Mouse (Mus musculus) heart, adult 18-20 months (tissue): ENCODE measurements around the gene Rpl23. TPM values are rescaled to one million over a fixed set of nuclear protein-coding genes. Genes with fewer than 3 reads are reported as not detected.

Experiments used
- microRNA-seq, 2 experiments: library from miRNA; unstranded; fragments of <30 nt; microRNA quantifications; one replicate each; pipeline ENCODE4 v1.2.0; 2022
- total RNA-seq, 2 experiments: library from RNA; stranded (reverse); gene quantifications; 2 replicates each; pipeline ENCODE4 v1.2.3; 2021

Rpl23 gene
- total RNA-seq, 2 experiments from 2014 or later: 505 to 584 TPM

Small RNA genes within 50 kb of the gene (microRNA-seq; reads per million reads assigned to microRNA genes)
- 0 reads per million in 2 experiments for gene Mir8102

Other genes starting within 250 kb of the Rpl23 start
- under 1 TPM; 0.18 to 0.25 TPM for gene Srcin1, start 206.3 kb downstream of the Rpl23 start, total RNA-seq
- gene Epop, start 152.7 kb downstream of the Rpl23 start, total RNA-seq: 1 to 10 TPM in 1 of 2 experiments, under 1 TPM in 1; 0.84 to 1.1 TPM
- 10 to 100 TPM; 59.5 to 60.0 TPM for gene Mllt6, start 119.0 kb downstream of the Rpl23 start, total RNA-seq
- 100 to 1,000 TPM; 134 to 145 TPM for gene Cisd3, start 96.6 kb downstream of the Rpl23 start, total RNA-seq
- gene Pcgf2, start 81.9 kb downstream of the Rpl23 start, total RNA-seq: 1 to 10 TPM; 4.8 to 4.9 TPM
- 100 to 1,000 TPM; 135 to 150 TPM for gene Psmb3, start 79.0 kb downstream of the Rpl23 start, total RNA-seq
- 10 to 100 TPM; 23.7 to 24.1 TPM for gene Pip4k2b, start 37.7 kb downstream of the Rpl23 start, total RNA-seq
- gene Cwc25, start 15.9 kb downstream of the Rpl23 start, total RNA-seq: 1 to 10 TPM; 6.4 to 8.4 TPM
- gene 1700001P01Rik, start 6.5 kb downstream of the Rpl23 start, total RNA-seq: not detected
- gene Lasp1, start 16.6 kb upstream of the Rpl23 start, total RNA-seq: 10 to 100 TPM; 34.9 to 36.6 TPM
- gene B230217C12Rik, start 58.3 kb upstream of the Rpl23 start, total RNA-seq: under 1 TPM; 0.51 to 0.55 TPM
- gene Fbxo47, start 101.7 kb upstream of the Rpl23 start, total RNA-seq: under 1 TPM; 0.35 to 0.75 TPM
- gene Plxdc1, start 204.0 kb upstream of the Rpl23 start, total RNA-seq: 1 to 10 TPM; 3.2 to 4.6 TPM
- gene Arl5c, start 213.7 kb upstream of the Rpl23 start, total RNA-seq: 1 to 10 TPM in 1 of 2 experiments, not detected in 1; 1.1 TPM
- 1 to 10 TPM; 5.1 to 5.9 TPM for gene Cacnb1, start 240.6 kb upstream of the Rpl23 start, total RNA-seq
- gene Rpl19, start 244.3 kb upstream of the Rpl23 start, total RNA-seq: 100 to 1,000 TPM; 537 to 590 TPM